Mouse (Mus musculus): ENCODE results near the gene Pou4f1. TPM values are rescaled to one million over a fixed set of nuclear protein-coding genes. Genes with fewer than 3 reads are reported as not detected.

The Pou4f1 gene
- total RNA-seq, 1 experiment: 1.6 TPM

GRCm38 (mm10) chr14:104434293-104434692 is 33.5 kb downstream of the Pou4f1 start:
- no peaks in the 10 kb centered on the region for H3K9me3 ChIP-seq (ENCODE audit: control insufficient read depth, insufficient read depth, low read depth, low read length)
- in situ Hi-C loops (cut with MboI; ENCODE audit: low sequenced_read_pairs in 2 of 2, unreplicated experiment in 2 of 2): no loop called here
- no peak for TF ChIP-seq ZC3H11A (IDR thresholded peaks at IDR 0.05; ENCODE audit: borderline replicate concordance, low read depth, low read length)
- TF ChIP-seq CHD2 (IDR thresholded peaks at IDR 0.05; ENCODE audit: low read depth, low read length): no peak
- no peak for TF ChIP-seq HCFC1 (IDR thresholded peaks at IDR 0.05; ENCODE audit: borderline replicate concordance, insufficient read depth, low read length)
- no peak for TF ChIP-seq MAFK (IDR thresholded peaks at IDR 0.05; ENCODE audit: insufficient read depth, low read depth, low read length)
- TF ChIP-seq ZNF384 (IDR thresholded peaks at IDR 0.05; ENCODE audit: low read depth, low read length): no peak
- no peak overlapping the region for H3K9ac ChIP-seq (ENCODE audit: insufficient read depth, low read depth, low read length, poor library complexity, severe bottlenecking)
- no peak overlapping the region for H3K27ac ChIP-seq (ENCODE audit: insufficient read depth, low read depth, low read length, poor library complexity, severe bottlenecking)
- H3K4me3 ChIP-seq (ENCODE audit: insufficient read depth in 1 of 2, low read depth in 1 of 2, low read length in 2 of 2, poor library complexity in 1 of 2, severe bottlenecking in 1 of 2): no peak overlapping the region
- no peaks in the 10 kb centered on the region for H3K36me3 ChIP-seq (ENCODE audit: control insufficient read depth, insufficient read depth, low read length, poor library complexity, severe bottlenecking)
- no peak for DNase-seq (ENCODE audit: low read depth, low spot score)
- H3K4me1 ChIP-seq (ENCODE audit: control insufficient read depth in 2 of 2, insufficient read depth in 2 of 2, low read length in 2 of 2, poor library complexity in 1 of 2): no peaks in the 10 kb centered on the region

GRCm38 (mm10) chr14:104430819-104431218 is 37.0 kb downstream of the Pou4f1 start:
- DNase-seq (ENCODE audit: low read depth, low spot score): no peak
- no peak for TF ChIP-seq ZC3H11A (IDR thresholded peaks at IDR 0.05; ENCODE audit: borderline replicate concordance, low read depth, low read length)
- H3K9ac ChIP-seq (ENCODE audit: insufficient read depth, low read depth, low read length, poor library complexity, severe bottlenecking): no peak overlapping the region
- H3K27ac ChIP-seq (ENCODE audit: insufficient read depth, low read depth, low read length, poor library complexity, severe bottlenecking): no peak overlapping the region
- no peaks in the 10 kb centered on the region for H3K9me3 ChIP-seq (ENCODE audit: control insufficient read depth, insufficient read depth, low read depth, low read length)
- H3K36me3 ChIP-seq (ENCODE audit: control insufficient read depth, insufficient read depth, low read length, poor library complexity, severe bottlenecking): no peaks in the 10 kb centered on the region
- no peak overlapping the region for H3K4me3 ChIP-seq (ENCODE audit: insufficient read depth in 1 of 2, low read depth in 1 of 2, low read length in 2 of 2, poor library complexity in 1 of 2, severe bottlenecking in 1 of 2)
- in situ Hi-C loops (cut with MboI; ENCODE audit: low sequenced_read_pairs in 2 of 2, unreplicated experiment in 2 of 2): no loop called here
- H3K4me1 ChIP-seq (ENCODE audit: control insufficient read depth in 2 of 2, insufficient read depth in 2 of 2, low read length in 2 of 2, poor library complexity in 1 of 2): no peaks in the 10 kb centered on the region

GRCm38 (mm10) chr14:104423688-104424470 is 43.9 kb downstream of the Pou4f1 start:
- in situ Hi-C loops (cut with MboI; ENCODE audit: low sequenced_read_pairs in 2 of 2, unreplicated experiment in 2 of 2): no loop called here
- no peak for TF ChIP-seq ZC3H11A (IDR thresholded peaks at IDR 0.05; ENCODE audit: borderline replicate concordance, low read depth, low read length)
- TF ChIP-seq CHD2 (IDR thresholded peaks at IDR 0.05; ENCODE audit: low read depth, low read length): no peak
- no peak for TF ChIP-seq HCFC1 (IDR thresholded peaks at IDR 0.05; ENCODE audit: borderline replicate concordance, insufficient read depth, low read length)
- TF ChIP-seq MAFK (IDR thresholded peaks at IDR 0.05; ENCODE audit: insufficient read depth, low read depth, low read length): no peak
- TF ChIP-seq ZNF384 (IDR thresholded peaks at IDR 0.05; ENCODE audit: low read depth, low read length): no peak
- no peak for DNase-seq (ENCODE audit: low read depth, low spot score)
- Histone ChIP-seq H3K4me3 (ENCODE audit: insufficient read depth in 1 of 2, low read depth in 1 of 2, low read length in 2 of 2, poor library complexity in 1 of 2, severe bottlenecking in 1 of 2) (no peak overlapping the region), H3K27ac (ENCODE audit: insufficient read depth, low read depth, low read length, poor library complexity, severe bottlenecking) (no peak overlapping the region), H3K36me3 (ENCODE audit: control insufficient read depth, insufficient read depth, low read length, poor library complexity, severe bottlenecking) (no peaks in the 10 kb centered on the region), H3K9me3 (ENCODE audit: control insufficient read depth, insufficient read depth, low read depth, low read length) (no peaks in the 10 kb centered on the region), H3K4me1 (ENCODE audit: control insufficient read depth in 2 of 2, insufficient read depth in 2 of 2, low read length in 2 of 2, poor library complexity in 1 of 2) (no peaks in the 10 kb centered on the region), H3K9ac (ENCODE audit: insufficient read depth, low read depth, low read length, poor library complexity, severe bottlenecking) (no peak overlapping the region)

Other genes with a start within 250 kb of the Pou4f1 start
- gene Rnf219, start 54.6 kb upstream of the Pou4f1 start, total RNA-seq (2012; rRNA removed): 2.9 and 3.0 TPM in 2 replicates